Mouse (Mus musculus) hindbrain, embryonic 13.5 days (tissue): ENCODE data around the gene Itgad. TPM values are rescaled to one million over a fixed set of nuclear protein-coding genes. Genes with fewer than 3 reads are reported as not detected.

Source experiments
- ATAC-seq: fragments of 200-750 bp; cut with Nextera tagmentation; 2 replicates; pipeline ENCODE4 v1.8.0; 2017; ENCODE audit warnings: moderate TSS enrichment; ENCODE audit not compliant: low FRiP score
- H3K27ac ChIP-seq: fragments of 300-500 bp; sonication (generic); 2 replicates; pipeline ENCODE4 v1.5.1; 2015; ENCODE audit warnings: inconsistent platforms, mild to moderate bottlenecking, moderate library complexity
- H3K27me3 ChIP-seq: fragments of 300-500 bp; sonication (generic); 2 replicates; pipeline ENCODE4 v1.6.1; 2015; ENCODE audit warnings: mild to moderate bottlenecking, inconsistent platforms
- H3K36me3 ChIP-seq: fragments of 300-500 bp; sonication (generic); 2 replicates; pipeline ENCODE4 v1.6.1; 2015; ENCODE audit warnings: mild to moderate bottlenecking, inconsistent platforms
- H3K4me1 ChIP-seq: fragments of 300-500 bp; sonication (generic); replicated peaks from 2 replicates; pipeline ENCODE4 v1.6.1; 2015; ENCODE audit warnings: inconsistent platforms
- H3K4me2 ChIP-seq: fragments of 300-500 bp; sonication (generic); 2 replicates; pipeline ENCODE4 v1.6.1; 2015; ENCODE audit warnings: inconsistent platforms, mild to moderate bottlenecking, moderate library complexity
- H3K4me3 ChIP-seq: fragments of 300-500 bp; sonication (generic); 2 replicates; pipeline ENCODE4 v1.5.1; 2015; ENCODE audit warnings: mild to moderate bottlenecking, inconsistent platforms
- H3K9ac ChIP-seq: fragments of 300-500 bp; sonication (generic); 2 replicates; pipeline ENCODE4 v1.6.1; 2015; ENCODE audit warnings: mild to moderate bottlenecking, inconsistent platforms
- H3K9me3 ChIP-seq: fragments of 300-500 bp; sonication (generic); 2 replicates; pipeline ENCODE4 v1.6.1; 2016; ENCODE audit warnings: inconsistent platforms
- WGBS: fragments of 180-500 bp; shearing (Covaris S2); methylation state at CpG from one replicate; pipeline ENCODE4 v1.1.7; 2015; 5-methylcytosine and 5-hydroxymethylcytosine counted together
- polyA plus RNA-seq: library from polyadenylated mRNA; unstranded; fragments of >200 nt; fragmentation: Nextera tagmentation; extraction: Ambion mirVana; gene quantifications from 2 replicates; pipeline ENCODE4 v1.2.1, GENCODE M21; 2015

Gene Itgad
- polyA plus RNA-seq, result not detected in 2 replicates

- Histone ChIP-seq H3K9ac (no peak within 1 kb of the TSS), H3K27ac (no peak within 1 kb of the TSS), H3K36me3 (no peaks in the 10 kb centered on the region), H3K9me3 (no peaks in the 10 kb centered on the region), H3K4me1 (no peaks in the 10 kb centered on the region), H3K27me3 (no peaks in the 10 kb centered on the region), H3K4me3 (no peak within 1 kb of the TSS), H3K4me2 (no peak within 1 kb of the TSS)
- ATAC-seq, result no peak
- WGBS, result 93% methylated on average over 21 of the region's 21 CpGs
Observed at GRCm38 (mm10) chr7:128154076-128154475, at the start of gene Itgad. Itgad (plus strand) TSS chr7:128154376.

DNA sequence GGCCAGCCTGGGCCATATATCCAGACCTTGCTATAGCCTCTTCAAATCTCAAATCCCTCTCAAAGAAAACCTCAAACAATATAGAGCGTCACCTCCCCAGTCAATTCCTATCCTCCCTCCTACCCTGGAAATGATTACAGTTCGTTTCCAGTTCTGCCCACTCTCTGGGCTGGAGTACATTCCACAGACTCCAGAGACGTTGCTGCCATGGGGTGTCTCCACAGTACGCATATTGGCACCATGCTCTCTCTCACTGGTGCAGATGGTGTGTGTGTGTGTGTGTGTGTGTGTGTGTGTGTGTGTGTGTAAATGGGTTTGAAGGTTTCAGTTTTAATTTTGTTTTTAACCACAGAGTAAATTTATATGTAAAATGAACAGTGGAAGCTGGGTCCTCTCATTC, 48.9 kb upstream of the Itgad start:
- Histone ChIP-seq H3K36me3 (no peaks in the 10 kb centered on the region), H3K4me2 (no peak overlapping the region), H3K9ac (no peak overlapping the region), H3K27ac (no peak overlapping the region), H3K27me3 (no peaks in the 10 kb centered on the region), H3K9me3 (no peaks in the 10 kb centered on the region), H3K4me1 (no peaks in the 10 kb centered on the region), H3K4me3 (no peak overlapping the region)
- ATAC-seq, result no peak
- 77% methylated on average over 4 of the region's 4 CpGs for WGBS

DNA sequence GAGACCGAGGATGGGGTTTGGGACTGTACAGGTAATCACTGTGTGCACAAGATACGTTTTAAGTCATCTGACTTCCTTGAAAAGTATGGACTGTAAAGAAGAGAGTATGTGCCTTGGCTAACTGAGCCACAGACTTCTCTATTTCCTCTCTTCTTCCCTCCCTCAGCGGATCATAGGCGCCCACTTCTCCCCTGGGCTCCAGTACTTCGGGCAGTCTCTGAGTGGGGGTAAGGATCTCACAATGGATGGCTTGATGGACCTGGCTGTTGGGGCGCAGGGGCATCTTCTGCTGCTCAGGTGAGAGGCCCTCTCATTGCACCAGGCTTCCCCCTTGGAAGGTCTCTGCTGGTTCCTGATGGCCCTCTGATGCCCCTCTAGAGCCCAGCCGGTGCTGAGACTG, 46.7 kb upstream of the Itgad start:
- H3K9me3 ChIP-seq, result no peaks in the 10 kb centered on the region
- ATAC-seq, result no peak
- H3K27ac ChIP-seq, result no peak overlapping the region
- no peak overlapping the region for H3K4me3 ChIP-seq
- H3K4me1 ChIP-seq, result no peaks in the 10 kb centered on the region
- H3K4me2 ChIP-seq, result no peak overlapping the region
- no peaks in the 10 kb centered on the region for H3K27me3 ChIP-seq
- no peak overlapping the region for H3K9ac ChIP-seq
- 95% methylated on average over 7 of the region's 7 CpGs for WGBS
- H3K36me3 ChIP-seq, result no peaks in the 10 kb centered on the region

DNA sequence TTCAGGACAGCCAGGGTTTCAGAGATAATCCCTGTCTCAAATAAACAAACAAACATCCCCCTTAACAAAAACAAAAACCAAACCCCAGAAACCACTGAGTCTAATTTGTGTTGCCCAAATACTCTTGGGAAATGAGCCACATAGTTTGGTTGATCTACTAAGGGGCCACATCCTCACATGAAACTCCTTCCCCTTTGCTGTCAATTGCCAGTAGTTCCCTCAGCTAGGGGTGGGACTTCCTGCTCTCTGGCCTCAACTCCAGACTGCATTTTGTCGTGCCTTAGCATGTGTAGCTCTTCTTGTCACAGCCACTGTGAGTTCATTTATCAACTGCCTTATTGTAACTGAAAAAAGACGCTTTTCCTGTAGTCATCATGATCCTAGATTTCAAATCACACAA, 43.9 kb upstream of the Itgad start:
- no peak for ATAC-seq
- no peak overlapping the region for H3K4me2 ChIP-seq
- WGBS, result 66% methylated on average over 2 of the region's 2 CpGs
- no peaks in the 10 kb centered on the region for H3K9me3 ChIP-seq
- no peaks in the 10 kb centered on the region for H3K4me1 ChIP-seq
- no peak overlapping the region for H3K27ac ChIP-seq
- H3K4me3 ChIP-seq, result no peak overlapping the region
- H3K9ac ChIP-seq, result no peak overlapping the region
- H3K27me3 ChIP-seq, result no peaks in the 10 kb centered on the region
- H3K36me3 ChIP-seq, result no peaks in the 10 kb centered on the region

DNA sequence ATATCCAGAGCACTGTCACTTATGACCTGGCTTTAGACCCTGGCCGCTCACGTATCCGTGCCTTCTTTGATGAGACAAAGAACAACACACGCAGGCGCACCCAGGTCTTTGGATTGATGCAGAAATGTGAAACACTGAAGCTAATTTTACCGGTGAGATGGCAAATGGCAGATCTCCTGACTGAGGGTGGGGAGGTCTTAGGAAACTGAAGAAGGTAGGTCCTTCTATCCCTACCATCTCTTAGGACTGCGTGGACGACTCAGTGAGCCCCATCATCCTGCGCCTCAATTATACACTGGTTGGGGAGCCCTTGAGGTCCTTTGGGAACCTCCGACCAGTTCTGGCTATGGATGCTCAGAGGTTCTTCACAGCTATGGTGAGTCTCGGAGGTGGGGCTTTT, 42.0 kb upstream of the Itgad start:
- H3K36me3 ChIP-seq, result no peaks in the 10 kb centered on the region
- H3K9ac ChIP-seq, result no peak overlapping the region
- H3K27ac ChIP-seq, result no peak overlapping the region
- H3K4me1 ChIP-seq, result no peaks in the 10 kb centered on the region
- WGBS, result 95% methylated on average over 11 of the region's 11 CpGs
- no peak overlapping the region for H3K4me3 ChIP-seq
- ATAC-seq, result no peak
- no peaks in the 10 kb centered on the region for H3K27me3 ChIP-seq
- H3K9me3 ChIP-seq, result no peaks in the 10 kb centered on the region
- no peak overlapping the region for H3K4me2 ChIP-seq

DNA sequence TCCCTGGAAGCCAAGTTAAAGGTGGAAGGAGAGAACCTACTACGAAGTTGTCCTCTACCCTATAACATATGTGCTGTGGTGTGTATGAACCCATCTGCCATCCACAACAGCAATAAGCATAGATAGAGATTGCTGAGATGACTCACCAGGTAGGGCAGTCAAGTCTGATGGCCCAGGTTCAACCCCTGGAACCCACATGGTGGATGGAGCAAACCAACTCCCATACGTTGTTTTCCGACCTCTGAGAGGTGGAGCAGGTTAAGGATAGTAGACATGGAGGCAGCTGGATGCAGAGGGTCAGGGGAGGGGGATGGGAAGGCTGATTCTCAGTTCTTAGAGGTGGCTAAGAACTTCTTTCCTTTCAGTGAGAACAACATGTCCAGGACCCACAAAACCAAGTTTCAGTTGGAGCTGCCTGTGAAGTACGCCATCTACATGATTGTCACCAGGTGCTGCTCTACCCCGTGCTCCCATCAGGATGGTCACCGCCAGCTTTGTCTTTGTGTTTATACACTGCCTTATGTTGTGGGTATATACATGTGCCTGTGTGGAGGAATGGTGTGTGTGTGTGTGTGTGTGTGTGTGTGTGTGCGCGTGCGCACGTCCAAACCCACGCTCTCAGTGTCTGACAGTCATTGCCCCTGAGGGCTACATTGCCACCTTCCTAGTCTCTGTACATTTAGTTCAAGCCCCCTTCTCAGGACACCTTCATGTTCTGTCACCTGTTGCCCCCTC, 39.6 kb upstream of the Itgad start:
- H3K9ac ChIP-seq, result no peak overlapping the region
- ATAC-seq, result no peak
- 95% methylated on average over 11 of the region's 11 CpGs for WGBS
- no peak overlapping the region for H3K4me3 ChIP-seq
- no peaks in the 10 kb centered on the region for H3K36me3 ChIP-seq
- no peaks in the 10 kb centered on the region for H3K9me3 ChIP-seq
- H3K27me3 ChIP-seq, result no peaks in the 10 kb centered on the region
- H3K27ac ChIP-seq, result no peak overlapping the region
- no peak overlapping the region for H3K4me2 ChIP-seq
- no peaks in the 10 kb centered on the region for H3K4me1 ChIP-seq

DNA sequence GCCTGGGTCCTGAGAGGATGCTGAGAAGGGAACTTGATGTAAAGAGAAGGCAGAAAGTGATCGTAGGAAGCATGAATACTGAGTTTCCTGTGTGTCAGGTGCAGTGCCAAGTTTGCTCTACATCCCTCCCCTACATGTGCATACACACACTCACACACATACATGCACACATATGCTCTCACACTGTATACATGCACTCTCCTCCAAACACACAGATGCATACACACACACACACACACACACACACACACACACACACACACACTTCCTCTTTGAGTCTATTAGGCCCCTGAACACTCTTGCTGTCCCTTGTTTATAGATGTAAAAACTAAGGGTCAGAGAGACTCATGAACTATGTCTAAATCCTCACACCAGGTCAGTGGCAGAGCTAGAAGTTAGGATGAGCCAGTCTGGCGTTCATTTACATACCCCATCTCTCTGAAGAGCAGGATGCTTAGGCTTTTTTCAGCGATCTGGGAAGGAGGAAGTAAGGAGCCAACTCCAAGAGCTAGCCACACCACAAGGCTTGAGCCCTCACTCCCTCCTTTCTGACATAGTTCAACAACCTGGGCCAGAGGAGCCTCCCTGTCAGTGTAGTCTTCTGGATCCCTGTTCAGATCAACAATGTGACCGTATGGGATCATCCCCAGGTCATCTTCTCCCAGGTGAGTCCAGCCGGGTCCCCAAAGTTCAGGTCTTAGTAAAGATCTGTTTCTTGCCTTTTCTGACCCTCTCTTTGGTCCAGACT, 38.8 kb upstream of the Itgad start:
- Histone ChIP-seq H3K9me3 (no peaks in the 10 kb centered on the region), H3K36me3 (no peaks in the 10 kb centered on the region), H3K27me3 (no peaks in the 10 kb centered on the region), H3K4me3 (no peak overlapping the region), H3K4me2 (no peak overlapping the region), H3K4me1 (no peaks in the 10 kb centered on the region), H3K9ac (no peak overlapping the region), H3K27ac (no peak overlapping the region)
- 79% methylated on average over 5 of the region's 5 CpGs for WGBS
- no peak for ATAC-seq

DNA sequence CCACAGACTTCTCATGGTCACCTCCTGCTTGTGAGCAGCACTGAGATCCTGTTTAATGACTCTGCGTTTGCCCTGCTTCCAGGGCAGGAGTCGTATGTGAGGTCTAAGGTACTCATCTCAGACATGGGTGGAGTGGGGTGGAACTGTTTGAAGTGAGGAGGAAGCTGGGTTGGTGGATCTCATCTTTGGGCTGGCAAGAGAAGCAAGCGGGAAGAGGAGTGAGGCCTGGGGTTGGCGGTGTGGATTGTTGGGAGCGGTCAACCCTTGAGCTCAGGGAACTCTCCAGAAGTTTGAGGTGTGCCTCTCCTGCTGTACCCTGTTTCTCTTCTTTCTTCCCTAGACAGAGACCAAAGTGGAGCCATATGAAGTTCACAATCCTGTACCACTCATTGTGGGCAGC, 37.8 kb upstream of the Itgad start:
- H3K27me3 ChIP-seq, result no peaks in the 10 kb centered on the region
- no peak overlapping the region for H3K27ac ChIP-seq
- WGBS, result 97% methylated on average over 5 of the region's 5 CpGs
- no peak overlapping the region for H3K9ac ChIP-seq
- no peak overlapping the region for H3K4me2 ChIP-seq
- no peak for ATAC-seq
- no peak overlapping the region for H3K4me3 ChIP-seq
- no peaks in the 10 kb centered on the region for H3K9me3 ChIP-seq
- no peaks in the 10 kb centered on the region for H3K36me3 ChIP-seq
- H3K4me1 ChIP-seq, result no peaks in the 10 kb centered on the region

DNA sequence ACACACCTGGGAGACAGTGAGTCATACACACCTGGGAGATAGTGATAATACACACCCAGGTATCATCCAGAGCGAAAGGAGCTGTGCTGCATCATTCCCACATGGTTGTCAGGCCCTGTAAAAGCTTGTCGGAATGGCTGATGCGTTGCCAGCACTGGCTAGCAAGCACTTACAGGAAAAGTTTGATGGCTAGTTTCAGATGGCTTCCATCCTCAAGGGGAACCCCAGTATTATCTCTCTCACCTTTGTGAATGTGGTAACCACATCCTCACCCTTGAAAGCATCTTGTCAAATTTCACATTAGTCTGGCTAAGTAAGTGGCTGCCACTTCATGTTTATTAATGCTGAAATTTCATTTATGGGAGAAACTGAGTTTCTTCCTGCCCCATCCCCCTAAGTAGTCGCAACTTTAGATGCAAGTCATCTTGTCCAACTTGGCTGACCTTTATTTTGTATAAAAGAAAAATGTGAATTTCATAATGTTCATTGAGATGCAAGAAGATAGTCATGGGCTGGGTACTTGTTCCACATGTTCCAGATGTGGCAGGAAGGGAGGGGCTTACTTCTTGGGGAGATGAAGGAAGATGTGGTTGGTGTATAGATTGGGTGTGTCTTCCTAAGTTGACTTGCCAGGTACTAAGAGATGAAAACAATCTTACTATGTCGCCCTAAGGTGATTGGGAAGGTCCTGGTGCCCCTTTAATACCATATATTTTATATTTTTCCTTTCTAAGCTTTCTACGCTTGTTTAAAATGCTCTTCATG, 34.3 kb upstream of the Itgad start:
- Histone ChIP-seq H3K4me2 (no peak overlapping the region), H3K9me3 (no peaks in the 10 kb centered on the region), H3K4me3 (no peak overlapping the region), H3K27ac (no peak overlapping the region), H3K36me3 (no peaks in the 10 kb centered on the region), H3K9ac (no peak overlapping the region), H3K27me3 (no peaks in the 10 kb centered on the region), H3K4me1 (no peaks in the 10 kb centered on the region)
- 89% methylated on average over 6 of the region's 6 CpGs for WGBS
- ATAC-seq, result no peak

- no peaks in the 10 kb centered on the region for H3K36me3 ChIP-seq
- no peaks in the 10 kb centered on the region for H3K9me3 ChIP-seq
- no peak within 1 kb of the TSS for H3K4me2 ChIP-seq
- H3K4me3 ChIP-seq, result no peak within 1 kb of the TSS
- H3K27ac ChIP-seq, result no peak within 1 kb of the TSS
- H3K27me3 ChIP-seq, result no peaks in the 10 kb centered on the region
- 88% methylated on average over 8 of the region's 8 CpGs for WGBS
- ATAC-seq, result no peak
- H3K9ac ChIP-seq, result no peak within 1 kb of the TSS
- no peaks in the 10 kb centered on the region for H3K4me1 ChIP-seq
Observed at GRCm38 (mm10) chr7:128128741-128129720, 25.1 kb upstream of the Itgad start, which contains the start of gene Itgax. Itgax (plus strand) TSS chr7:128129547.

- H3K4me2 ChIP-seq, result no peak overlapping the region
- H3K36me3 ChIP-seq, result no peaks in the 10 kb centered on the region
- ATAC-seq, result no peak
- no peak overlapping the region for H3K27ac ChIP-seq
- H3K27me3 ChIP-seq, result no peaks in the 10 kb centered on the region
- H3K9me3 ChIP-seq, result no peaks in the 10 kb centered on the region
- WGBS, result 94% methylated on average over 5 of the region's 5 CpGs
- no peaks in the 10 kb centered on the region for H3K4me1 ChIP-seq
- no peak overlapping the region for H3K4me3 ChIP-seq
- no peak overlapping the region for H3K9ac ChIP-seq
Observed at GRCm38 (mm10) chr7:128132148-128132547, 22.0 kb upstream of the Itgad start.
